Mouse (Mus musculus): ENCODE measurements around the gene Cd52.

Cd52 gene

DNA sequence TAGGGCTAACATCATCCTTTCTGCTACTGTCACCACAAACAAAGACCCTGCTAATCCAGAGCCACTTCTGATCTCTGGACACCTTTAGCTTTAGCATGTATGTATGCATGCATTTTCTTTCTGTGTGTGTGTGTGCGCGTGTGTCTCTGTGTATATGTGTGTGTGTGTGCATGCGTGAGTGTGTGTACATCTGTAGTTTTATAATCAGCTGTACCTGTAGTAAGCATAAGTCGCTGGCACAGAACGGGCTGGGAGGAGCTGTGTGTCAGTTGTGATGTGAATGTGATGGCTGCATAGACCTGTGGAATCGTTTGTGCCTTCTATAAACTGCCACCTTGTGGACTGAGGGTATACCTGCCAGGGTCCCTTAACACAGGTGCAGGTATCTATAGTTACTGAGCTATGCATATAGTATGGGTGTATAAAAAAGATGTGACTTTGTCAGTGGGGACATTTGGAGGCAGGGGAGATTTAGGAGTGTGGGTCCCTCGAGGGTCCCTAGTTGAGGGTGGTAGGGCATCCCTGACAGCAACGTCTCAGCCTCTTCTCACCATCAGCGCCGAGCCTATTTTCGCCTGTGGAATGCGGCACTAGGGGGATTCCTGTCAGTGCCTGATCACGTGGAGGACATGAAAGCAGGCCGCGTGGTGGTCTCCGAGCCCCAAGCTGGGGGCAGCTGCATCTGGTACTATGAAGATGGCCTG is 4.2 kb downstream of the Cd52 start:
- no peak for DNase-seq (ENCODE audit: low read depth)

DNA sequence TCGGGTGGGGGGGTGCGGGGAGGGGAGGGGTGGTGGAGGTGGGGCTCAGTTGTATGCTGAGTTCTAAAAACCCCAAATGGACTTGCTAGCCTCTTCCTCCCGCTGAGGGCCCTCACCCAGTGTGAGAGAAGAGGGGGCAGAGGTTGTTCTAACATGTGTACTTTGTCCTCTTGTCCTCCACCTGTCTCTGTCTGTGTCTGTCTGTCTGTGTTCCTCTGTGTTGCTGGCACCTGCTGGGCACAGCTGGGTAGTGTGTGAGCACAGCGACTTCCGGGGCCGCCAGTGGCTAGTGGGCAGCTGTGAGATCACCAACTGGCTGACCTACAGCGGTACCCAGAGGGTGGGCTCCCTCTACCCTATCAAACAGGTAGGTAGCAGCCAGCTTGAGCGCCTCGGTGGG is 5.9 kb downstream of the Cd52 start:
- DNase-seq (ENCODE audit: low read depth), result no peak

DNA sequence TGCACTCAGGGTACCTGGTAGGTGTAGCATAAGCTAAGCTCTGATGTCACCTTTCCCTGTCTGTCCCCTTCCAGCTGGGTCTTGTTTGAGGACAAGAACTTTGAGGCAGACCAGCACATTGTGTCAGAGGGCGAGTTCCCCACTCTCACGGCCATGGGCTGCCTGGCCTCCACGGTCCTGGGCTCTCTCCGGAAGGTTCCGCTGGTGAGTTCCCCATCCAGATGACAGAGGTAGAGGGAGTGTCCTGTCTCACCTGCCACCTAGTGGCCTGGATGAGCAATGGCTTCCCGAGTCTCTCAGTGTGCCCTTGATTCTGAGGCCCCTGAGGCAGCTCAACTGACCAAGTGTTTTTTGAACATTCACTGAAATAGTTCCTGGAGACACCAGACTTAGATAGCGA is 7.5 kb downstream of the Cd52 start:
- peak; percentile 68 for DNase-seq (ENCODE audit: low read depth)

DNA sequence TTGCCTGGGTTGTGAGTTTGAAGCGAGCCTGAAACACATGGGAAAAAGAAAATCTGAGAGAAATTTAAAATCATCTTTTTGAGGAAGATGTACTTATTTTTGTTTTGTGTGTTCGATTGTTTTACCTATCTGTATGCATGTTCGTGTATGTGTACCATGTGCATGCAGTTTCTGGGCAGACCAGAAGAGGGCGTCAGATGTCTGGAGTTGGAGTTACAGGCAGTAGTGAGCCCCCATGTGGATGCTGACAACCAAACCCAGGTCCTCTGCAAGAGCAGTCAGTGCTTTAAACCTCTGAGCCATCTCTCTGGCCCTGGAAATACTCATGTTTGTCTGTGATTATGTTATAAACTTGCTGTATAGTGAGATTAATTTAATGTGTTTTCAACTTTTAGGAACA is 9.9 kb downstream of the Cd52 start:
- DNase-seq (ENCODE audit: low read depth), result peak; percentile 42

DNA sequence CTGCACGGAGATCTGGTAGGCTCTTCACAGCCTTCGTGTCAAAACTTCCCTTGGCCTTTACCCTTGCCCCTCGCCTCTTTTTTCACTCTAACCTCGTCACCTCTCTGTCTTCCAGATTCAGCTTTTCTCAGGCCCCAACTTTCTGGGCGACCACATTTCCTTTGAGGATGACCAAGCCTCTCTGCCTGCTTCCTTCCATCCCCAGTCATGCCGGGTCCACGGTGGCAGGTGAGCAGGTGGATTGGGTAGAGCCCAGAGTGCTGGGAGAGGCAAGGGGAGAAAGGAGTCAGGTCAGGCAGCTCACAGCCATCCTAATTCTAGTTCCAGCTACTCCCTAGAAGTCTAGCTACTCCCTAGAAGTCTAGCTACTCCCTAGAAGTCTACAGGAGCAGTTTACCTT is 12.4 kb downstream of the Cd52 start:
- DNase-seq (ENCODE audit: low read depth), result no peak

DNA sequence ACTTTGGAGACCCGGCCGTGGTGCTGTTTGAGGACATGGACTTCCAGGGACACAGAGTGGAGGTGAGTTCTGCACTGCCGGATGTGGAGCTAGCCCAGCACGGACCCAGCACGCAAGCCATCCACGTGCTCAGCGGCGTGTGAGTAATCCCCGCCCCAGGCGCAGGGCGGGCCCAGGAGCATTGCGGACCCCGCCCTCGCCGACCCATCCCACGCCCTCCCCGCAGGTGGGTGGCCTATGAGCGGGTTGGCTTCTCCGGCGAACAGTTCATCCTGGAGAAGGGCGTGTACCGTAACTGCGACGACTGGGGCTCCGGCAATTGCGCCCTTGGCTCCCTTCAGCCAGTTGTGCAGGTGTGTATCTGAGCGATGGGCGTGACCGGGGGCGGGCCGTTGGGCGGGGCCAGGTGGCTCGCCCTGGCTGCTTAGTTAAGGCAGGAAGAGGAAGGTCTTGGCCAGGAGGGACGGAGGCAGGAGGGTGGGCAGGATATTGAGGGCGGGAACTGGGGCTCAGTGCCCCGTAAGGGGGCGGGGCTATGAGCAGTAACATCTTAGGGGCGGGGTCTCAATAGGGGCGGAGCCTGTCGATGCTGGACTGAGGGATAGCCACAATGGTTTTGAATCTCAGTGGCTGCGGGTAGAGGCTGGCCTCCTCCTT is 13.0 kb downstream of the Cd52 start:
- DNase-seq (ENCODE audit: low read depth), result peak; percentile 99

DNA sequence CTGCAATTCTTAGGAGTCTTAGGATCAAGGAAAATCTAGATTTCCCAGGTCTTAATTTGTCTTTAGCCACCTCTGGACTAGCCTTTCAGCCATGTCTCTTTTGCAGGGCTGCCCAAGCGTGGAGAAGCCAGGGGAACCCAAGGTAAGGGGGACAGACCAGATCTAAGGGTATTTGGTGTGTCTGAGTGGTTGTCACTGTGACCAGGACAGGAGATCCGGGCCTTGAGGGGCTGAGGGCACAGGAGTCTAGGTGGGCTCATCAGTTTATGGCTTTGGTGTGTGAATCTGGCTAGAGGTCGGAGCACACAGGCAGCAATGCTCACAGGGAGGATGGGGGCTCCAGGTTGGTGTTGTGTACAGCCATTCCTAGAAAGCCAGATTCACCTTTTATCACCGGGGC is 14.2 kb downstream of the Cd52 start:
- DNase-seq (ENCODE audit: low read depth), result no peak

DNA sequence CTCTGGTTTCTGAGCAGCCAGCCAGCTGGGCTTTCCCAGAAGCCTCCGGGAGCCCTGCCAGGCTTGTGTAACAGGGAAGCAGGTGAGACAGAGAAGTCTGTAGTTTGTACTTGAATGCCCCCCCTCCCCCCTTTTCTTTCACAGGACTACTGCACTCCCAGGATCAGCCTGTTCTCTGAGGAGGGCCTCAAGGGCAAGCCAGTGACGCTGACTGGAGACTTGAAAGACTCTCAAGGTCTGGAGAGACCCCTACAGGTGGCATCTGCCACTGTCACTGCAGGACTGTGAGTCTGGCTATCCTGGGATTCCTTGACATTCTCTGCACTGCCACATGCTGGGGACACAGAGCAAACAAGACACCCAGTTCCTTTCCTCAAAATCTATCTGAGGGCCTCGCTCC is 16.2 kb downstream of the Cd52 start:
- DNase-seq (ENCODE audit: low read depth), result peak; percentile 90

DNA sequence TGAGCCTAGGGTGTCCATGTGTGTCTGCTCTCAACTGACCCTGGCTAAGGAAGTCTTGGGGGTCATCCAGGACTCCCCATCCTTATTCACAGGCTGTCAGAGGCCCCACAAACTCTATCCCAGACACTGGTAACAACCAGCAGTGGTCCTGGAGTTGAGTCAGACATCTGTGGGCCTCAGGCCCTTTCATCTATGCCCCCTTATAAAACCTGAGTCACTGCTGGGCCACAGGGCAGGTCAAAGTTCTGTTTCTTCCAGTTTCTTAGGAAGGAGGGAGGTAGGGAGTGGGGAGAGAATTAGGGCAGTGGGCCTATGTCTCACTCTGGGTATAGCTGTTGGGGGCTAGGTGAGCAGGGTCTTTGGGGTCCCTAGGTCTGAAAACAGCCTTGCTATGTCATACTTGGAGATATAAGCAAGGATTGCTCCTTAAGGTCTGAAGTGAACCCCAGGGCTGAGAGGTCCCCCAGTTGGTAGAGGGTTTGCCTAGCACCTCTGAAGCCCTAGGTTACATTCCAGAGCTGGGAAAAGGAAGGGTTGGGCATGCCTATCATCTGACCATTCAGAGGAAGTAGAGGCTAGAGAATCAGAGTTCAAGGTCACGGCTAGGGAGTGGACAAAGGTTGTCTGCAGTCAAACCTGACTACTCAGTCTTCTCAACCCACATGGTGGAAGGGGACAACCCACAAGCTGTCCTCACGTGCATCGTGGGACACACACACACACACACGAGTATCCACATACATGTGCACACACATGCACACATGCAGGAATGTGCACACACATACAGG is 25.9 kb downstream of the Cd52 start:
- no peak for DNase-seq (ENCODE audit: low read depth)

DNA sequence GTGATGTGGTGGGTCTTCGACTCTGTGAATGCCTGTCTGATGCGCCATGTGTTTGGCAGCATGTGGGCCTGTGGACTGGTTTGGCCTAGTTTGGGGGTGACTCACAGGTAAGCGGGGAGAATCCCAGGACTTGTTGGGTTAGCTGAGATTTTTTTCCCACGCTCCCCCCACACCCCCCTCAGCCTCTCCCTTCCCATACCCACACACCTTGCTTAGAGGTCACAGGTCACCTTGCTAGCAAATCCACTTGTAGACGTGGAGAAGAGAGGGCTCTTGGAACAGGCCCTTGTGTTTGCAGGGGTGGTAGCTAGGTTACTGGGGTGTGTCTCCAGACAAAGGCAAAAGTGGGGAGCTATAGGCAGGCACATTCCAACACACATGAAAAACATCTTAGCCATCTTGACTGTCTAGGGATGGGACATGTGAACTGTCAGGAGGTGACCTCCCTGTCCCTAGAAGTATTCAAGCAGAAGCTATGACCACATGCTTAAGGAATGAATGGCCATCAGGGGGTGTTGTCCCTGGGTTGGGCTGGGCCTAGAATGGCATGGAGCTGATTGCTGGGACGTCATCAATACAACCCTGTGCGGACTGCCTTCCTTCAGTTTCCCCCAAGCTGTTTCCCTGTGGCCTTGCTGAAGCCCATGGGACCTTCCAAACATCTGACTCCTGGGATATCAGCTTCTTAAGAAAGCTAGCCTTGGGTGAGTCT is 26.9 kb downstream of the Cd52 start:
- no peak for DNase-seq (ENCODE audit: low read depth)

DNA sequence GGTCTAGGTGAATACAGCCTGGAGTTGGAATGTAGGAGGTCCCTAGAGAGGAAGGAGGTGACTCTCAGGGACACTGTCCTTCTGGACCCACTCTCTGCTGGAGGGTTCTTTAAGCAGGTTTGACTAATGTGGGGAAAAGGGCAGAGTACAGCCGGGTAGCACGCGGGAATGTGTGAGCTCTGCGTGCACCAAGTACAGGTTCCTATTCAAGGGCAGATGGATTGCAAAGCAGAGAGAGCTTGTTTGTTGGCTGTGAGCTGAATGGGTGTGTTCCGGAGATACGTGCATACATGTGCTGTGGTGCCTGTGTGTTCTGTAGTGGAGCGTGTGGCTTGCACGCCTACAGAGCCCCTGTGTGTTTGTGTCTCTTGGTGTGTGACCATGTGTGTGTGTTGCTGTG is 27.5 kb downstream of the Cd52 start:
- no peak for DNase-seq (ENCODE audit: low read depth)

DNA sequence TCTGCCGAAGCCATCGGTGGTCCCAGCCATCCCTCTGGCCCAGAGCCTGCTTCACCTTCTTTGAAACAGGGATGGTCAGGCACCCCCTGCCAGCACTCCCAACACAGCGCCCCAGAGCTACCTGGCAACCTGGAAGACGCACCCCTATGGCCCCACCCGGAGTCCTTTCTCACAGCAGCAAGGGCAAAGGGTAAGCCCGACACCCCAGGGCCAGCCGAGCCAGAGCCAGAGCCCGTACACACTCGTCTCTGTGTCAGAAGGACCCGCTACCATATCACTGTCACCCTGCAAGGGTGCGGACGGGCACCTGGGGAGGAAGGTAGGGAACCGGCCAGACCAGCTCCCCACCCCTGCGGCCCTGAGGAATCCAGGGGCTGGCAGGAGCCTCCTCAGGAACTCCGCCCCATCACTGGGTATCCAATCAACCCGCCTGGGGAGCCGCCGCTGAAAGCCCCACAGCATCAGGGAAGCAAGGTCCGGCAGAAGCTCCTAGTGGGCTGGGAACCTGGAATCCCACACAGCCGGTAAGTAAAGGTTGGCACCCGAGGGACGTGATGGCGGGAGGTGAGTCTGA is 29.4 kb downstream of the Cd52 start:
- no peak for DNase-seq (ENCODE audit: low read depth)

DNA sequence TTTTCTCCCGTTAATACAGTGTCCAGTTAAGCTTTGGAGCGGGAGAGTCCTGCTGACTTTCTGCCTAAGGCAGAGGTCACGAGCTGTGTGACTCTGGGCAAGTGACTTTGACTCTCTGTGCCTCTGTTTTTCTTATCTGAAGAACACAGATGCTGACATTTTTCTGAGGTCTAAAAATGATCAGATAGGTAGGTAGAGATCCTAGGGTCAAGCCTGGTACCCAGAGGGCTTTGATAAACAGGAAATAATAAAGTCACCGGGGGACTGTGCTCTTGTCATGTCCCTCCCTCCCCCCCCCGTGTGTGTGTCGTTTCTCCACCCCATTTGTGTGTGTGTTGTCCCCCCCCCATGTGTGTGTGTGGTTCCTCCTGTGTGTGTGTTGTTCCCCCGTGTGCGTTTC is 32.3 kb downstream of the Cd52 start:
- DNase-seq (ENCODE audit: low read depth), result no peak

DNA sequence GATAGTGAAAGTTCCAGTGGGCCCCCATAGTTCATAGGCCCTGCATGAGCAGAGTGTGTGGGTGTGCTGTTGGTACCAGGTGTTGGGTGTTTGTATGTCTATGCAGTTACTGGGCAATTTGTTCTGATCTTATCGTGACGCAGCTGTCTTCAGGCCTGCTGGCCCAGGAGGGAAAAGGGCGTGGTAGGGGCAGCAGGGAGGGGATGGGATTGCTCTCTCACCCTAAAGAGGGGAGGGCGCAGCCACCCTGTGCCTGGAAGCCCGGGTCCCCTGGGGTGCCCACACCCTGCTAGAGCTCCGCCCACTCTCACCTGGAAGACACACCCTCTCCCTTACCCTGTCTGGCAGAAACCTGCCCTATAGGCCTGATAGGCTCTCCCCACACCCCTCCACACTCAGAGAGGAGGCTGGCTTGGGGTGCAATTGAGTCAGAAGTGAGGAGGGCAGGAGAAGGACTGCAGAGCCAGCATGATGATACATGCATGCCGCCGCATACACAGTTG is 32.9 kb downstream of the Cd52 start:
- DNase-seq (ENCODE audit: low read depth), result no peak

DNA sequence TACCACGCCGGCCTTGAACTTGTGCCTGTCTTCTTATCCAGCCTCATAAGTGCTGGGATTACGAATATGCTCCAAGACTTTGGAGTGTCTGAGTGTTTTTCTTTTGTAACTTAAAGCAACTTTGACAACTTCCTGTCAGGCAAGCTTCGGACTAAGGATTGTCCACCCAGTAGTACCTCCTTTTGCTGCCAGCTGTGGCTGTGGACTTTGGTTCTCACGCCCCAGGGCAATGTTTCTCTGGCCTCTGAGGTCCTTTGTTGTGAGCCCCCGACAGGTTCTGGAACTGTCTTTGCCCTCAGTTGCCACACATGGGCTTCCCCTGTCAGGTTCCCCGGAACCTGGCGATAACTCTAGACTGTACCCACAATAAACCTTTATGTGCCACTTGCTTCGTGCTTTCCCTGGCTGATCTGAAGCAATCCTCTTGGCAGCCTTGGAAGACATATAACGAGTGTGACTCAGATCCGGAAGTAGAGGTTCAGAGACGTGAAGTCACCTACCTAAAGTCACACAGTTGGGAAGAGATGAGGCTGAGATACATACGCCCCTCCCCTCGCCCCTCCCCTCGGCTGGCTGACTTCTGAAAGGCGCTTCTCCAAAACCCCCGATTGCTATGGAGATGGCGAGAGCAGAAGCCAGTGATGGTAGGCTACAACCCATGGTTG is 33.6 kb downstream of the Cd52 start:
- peak; percentile 28 for DNase-seq (ENCODE audit: low read depth)

DNA sequence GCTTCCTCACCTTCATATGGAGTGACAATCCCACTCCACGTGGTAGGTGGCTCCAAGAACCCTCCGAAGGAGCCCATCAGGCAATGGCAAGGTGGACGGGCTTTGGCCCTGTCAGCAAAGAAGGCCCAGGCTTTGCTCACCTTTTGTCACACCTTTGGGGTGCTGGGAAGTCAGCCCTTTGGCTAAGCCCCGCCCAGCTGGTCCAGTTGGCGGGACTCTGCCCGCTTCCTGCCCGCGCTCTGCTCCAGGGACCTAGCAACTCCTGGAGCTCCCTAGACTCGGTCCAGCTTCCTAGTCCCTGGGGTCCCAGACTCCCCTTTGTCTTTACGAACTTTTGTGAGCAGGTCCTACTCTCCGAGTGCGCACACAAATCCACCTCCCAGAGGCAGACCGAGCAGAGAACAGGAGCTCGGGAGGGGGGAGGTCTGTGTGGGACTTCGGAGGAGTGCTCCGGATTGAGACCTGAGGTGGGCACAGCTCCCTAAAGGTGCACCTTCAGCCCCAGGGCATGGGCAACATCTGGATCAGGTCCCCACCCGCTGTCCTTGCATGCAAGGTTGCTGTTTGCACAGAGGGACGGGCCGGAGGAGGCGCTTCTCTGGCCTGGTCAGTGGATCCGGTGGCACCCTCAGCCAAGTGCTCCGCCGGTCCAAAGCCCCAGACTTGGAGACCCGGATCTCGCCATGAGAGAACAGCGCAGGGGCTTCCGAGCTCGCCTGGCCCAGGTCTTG is 34.6 kb downstream of the Cd52 start, which contains the start of gene Crybg2:
Gene Crybg2, plus strand, starts transcription at position 681 of the 731 bp plus-strand sequence.
- no peak for DNase-seq (ENCODE audit: low read depth)

DNA sequence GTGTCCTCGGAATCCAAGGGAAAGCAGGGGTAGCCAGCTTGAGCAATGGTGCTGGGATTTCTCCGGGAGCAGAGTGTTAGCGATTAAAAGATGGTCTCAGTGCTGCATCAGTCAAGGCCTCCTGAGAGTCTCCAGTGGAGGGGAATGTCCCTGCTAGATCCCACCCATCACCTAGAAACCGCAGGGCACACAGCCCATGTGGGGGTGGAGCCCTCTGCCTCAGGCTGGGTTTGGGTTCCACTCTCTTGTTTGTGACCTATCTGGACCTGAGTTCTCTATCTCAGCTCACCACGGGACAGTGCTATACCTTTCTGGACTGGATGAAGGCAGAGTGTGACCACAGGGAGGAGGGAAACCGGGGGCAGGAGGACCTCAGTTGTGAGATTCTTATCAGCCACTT is 36.0 kb downstream of the Cd52 start:
- no peak for DNase-seq (ENCODE audit: low read depth)

DNA sequence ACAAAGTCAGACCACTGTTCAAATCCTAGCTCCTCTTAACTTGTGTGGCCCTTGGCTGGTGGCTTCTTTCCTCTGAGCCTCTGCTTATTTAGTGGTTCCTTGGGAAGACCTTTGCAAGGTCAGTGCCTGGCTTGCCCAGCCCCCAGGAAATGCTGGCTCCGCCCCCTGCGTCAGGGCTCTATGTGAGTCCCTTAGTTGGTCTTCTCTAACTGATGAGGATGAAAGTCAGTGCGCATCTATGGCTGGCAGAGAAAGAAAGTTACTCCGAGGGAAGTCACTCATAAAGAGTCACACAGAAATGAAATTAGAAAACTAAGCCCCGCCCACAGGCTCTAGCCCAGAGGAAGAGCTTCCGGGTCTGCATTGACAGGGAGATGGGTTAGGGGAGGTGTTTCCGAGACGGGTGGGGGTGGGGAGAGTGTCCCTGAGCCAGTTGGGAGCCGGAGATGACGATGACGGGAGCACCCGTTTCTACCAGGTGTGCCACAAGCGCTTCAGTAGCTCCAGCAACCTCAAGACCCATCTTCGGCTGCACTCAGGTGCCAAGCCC is 36.6 kb downstream of the Cd52 start:
- no peak for DNase-seq (ENCODE audit: low read depth)

DNA sequence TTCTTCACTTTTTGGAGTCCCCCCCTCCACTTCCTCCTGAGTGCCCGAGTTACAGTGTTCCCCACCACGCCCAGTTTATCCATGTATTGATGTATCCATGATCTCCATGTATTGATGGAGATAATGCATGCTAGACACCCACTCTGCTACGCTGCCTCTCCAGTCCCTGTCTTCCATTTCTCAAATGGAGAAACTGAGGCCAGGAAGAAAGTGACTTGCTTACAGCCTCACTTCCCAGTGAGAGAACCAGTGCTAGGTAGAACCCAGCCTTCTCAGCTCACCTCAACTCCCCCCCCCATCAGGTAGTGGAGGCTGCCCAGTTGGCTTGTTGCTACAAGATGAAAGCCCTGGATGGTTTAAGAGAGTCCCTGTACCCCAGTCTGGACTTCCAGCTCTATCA is 41.3 kb downstream of the Cd52 start, which contains the start of gene Zfp683:
Gene Zfp683, plus strand, starts transcription at position 301 of the 400 bp plus-strand sequence.
- DNase-seq (ENCODE audit: low read depth), result no peak

DNA sequence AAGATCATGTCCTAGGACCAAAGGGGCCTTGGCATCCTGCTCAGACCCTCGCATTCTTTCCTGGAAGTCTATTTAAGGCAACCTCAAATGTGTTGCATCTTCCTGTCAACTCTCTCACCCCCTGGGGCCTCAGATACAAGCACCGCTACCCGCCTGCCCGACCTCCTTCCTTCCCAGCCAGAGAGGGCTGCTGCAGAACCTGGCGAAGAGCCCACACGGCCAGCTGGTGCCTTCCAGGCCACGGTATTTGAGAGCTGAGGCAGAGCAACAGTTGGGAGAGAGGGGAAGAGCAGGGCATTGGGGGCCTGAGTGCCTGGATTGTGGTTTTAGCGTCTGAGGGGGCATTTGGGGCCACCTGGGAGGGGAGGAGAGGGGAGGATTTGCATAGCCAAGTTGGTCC is 42.3 kb downstream of the Cd52 start:
- DNase-seq (ENCODE audit: low read depth), result peak; percentile 73
